Mouse (Mus musculus) midbrain, postnatal 0 days (tissue): Measurements from ENCODE around the gene Gatad2b. TPM values are rescaled to one million over a fixed set of nuclear protein-coding genes. Genes with fewer than 3 reads are reported as not detected.

Source experiments
- ATAC-seq: fragments of 200-750 bp; cut with Nextera tagmentation; 2 replicates; pipeline ENCODE4 v1.8.0; 2017; ENCODE audit warnings: moderate number of reproducible peaks, mild to moderate bottlenecking, moderate TSS enrichment, moderate library complexity; ENCODE audit not compliant: low FRiP score
- DNase-seq: peaks from one replicate; pipeline ENCODE4 v3.0.0-alpha.2; 2015; ENCODE audit warnings: low spot score
- H3K27ac ChIP-seq: fragments of 300-500 bp; sonication (generic); 2 replicates; pipeline ENCODE4 v1.5.1; 2014; ENCODE audit warnings: low read depth, mild to moderate bottlenecking, low read length, mixed read lengths
- H3K27me3 ChIP-seq: fragments of 300-500 bp; sonication (generic); 2 replicates; pipeline ENCODE4 v1.6.1; 2014; ENCODE audit warnings: low read length, control low read depth, mixed read lengths; ENCODE audit not compliant: insufficient read depth
- H3K36me3 ChIP-seq: fragments of 300-500 bp; sonication (generic); 2 replicates; pipeline ENCODE4 v1.6.1; 2014; ENCODE audit warnings: low read length, control low read depth, mixed read lengths; ENCODE audit not compliant: insufficient read depth
- H3K4me1 ChIP-seq: fragments of 300-500 bp; sonication (generic); 2 replicates; pipeline ENCODE4 v1.6.1; 2014; ENCODE audit warnings: mild to moderate bottlenecking, control low read depth, antibody characterized with exemption, low read length, mixed read lengths; ENCODE audit not compliant: insufficient read depth
- H3K4me2 ChIP-seq: fragments of 300-500 bp; sonication (generic); 2 replicates; pipeline ENCODE4 v1.6.1; 2014; ENCODE audit warnings: low read depth, mild to moderate bottlenecking, low read length, mixed read lengths; ENCODE audit not compliant: poor library complexity, severe bottlenecking
- H3K4me3 ChIP-seq: fragments of 300-500 bp; sonication (generic); 2 replicates; pipeline ENCODE4 v1.5.1; 2014; ENCODE audit warnings: low read depth, mild to moderate bottlenecking, low read length, moderate library complexity
- H3K9ac ChIP-seq: fragments of 300-500 bp; sonication (generic); replicated peaks from 2 replicates; pipeline ENCODE4 v1.6.1; 2014; ENCODE audit warnings: mild to moderate bottlenecking, low read length, moderate library complexity, mixed read lengths; ENCODE audit not compliant: poor library complexity, severe bottlenecking
- H3K9me3 ChIP-seq: fragments of 300-500 bp; sonication (generic); 2 replicates; pipeline ENCODE4 v1.6.1; 2016; ENCODE audit warnings: low read length, control low read depth
- CTCF ChIP-seq: IDR thresholded peaks from 2 replicates; pipeline ENCODE4 v1.5.1; 2016; ENCODE audit warnings: antibody characterized with exemption, mild to moderate bottlenecking
- WGBS: fragments of 180-500 bp; shearing (Covaris S2); extraction: QIAGEN DNeasy Blood & Tissue Kit; methylation state at CpG from one replicate; pipeline ENCODE4 v1.1.7; 2014; 5-methylcytosine and 5-hydroxymethylcytosine counted together
- polyA plus RNA-seq: library from polyadenylated mRNA; unstranded; fragments of >200 nt; fragmentation: Nextera tagmentation; extraction: Ambion mirVana; gene quantifications from 2 replicates; pipeline ENCODE4 v1.2.1, GENCODE M21; 2015
- total RNA-seq: library from RNA; depleted of rRNA; stranded (reverse); fragments of >200 nt; gene quantifications from 2 replicates; pipeline ENCODE4 v1.2.3, GENCODE M21; 2014

Gene Gatad2b
- total and polyA plus RNA-seq, 2 experiments from 2014 or later, result 12.9 to 27.3 TPM

DNA sequence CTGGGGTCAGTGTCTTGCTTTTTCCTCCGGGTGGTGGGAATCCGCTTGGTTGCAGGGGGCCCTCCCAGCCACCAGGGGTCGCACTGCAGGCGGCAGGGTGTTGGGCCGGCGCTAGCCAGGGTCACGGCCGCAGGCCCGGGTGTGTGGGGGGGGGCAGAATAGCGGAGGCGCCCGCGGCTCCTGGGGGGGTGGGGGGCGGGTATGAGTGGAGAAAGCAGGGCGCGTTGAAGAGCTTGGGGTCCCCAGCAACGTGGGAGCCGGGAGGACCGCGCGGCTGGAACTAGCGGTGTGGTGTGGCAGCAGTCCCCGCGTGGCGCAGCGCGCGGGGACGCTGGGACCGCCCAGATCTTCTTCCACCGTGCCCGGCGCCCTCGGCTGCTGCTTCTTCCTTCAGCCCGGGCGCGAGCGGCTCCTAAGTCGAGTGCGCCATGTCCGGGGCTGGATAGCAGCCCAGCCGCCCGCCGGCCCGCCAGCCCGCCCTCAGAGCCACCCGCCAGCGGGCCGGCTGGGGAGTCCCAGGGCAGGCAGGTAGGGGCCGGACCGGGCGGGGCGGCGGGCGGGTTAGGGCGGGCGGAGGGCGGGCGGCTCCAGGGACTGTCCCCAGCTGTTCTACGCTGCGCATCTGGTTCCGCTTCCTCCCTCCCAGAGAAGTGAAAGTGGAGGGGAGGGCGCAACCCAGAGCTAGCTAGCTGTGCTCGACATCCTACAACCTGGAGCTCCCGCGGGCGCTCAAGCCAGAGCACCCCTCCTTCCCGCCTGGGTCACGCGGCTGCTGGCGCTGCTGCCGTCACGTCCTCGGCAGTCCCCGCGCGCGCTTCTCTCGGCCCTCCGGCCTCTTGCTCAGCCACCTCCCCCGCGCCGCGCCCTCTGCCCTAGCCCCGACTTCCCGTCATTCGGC lies 27.7 kb upstream of the Gatad2b start, which contains the start of gene Dennd4b:
Gene Dennd4b (plus strand): TSS at position 152 of the 898 bp plus-strand sequence.
- H3K4me1 ChIP-seq, result peaks cover 11% of the 10 kb centered on the region
- TF ChIP-seq CTCF, result peak; percentile 91

DNA sequence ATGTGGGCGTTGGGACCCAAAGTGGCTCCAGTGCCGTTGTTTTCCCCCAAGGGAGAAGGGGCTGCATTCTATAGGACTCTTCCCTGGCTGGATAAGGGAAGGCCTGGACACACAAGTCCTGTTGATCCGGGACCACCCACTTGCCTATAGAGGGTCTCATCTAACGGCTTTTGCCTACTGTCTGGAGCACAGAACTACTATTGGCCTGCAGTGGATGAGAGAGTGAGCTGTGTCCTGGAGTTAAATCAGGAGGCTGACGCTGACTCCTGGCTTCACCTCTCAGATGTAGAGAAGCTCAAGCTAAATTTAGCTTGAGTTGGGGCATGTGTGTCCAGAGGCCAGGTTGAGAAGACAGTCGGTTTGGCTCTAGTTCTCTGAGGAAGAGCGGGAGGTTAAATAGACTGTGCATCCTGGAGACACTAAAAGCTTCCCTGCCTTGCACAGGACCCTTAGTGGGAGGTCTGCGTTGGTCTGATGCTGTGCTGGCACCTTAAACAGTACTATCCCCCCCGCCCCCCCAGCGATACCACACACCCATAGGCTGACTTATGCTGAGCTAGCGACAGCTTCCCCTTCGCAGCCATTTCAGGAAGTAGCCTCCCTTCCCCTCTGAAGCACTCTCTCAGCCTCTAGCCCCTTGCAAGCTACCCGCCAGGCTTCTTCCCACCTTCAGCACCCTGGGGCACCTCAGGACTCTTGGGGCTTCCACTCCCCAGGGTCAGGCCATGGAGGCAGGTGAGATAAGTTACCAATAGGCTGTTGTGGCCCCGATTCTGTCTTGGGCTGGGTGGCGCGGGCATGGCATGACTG lies 26.8 kb upstream of the Gatad2b start:
- peak; percentile 37 for DNase-seq

More for the DNA sequence above, 27.7 kb upstream of the Gatad2b start, which contains the start of gene Dennd4b:
- Histone ChIP-seq H3K9me3 (no peaks in the 10 kb centered on the region), H3K27ac (peak within 1 kb of the TSS; percentile 97), H3K9ac (peak within 1 kb of the TSS; percentile 91), H3K4me2 (peak within 1 kb of the TSS; percentile 89), H3K27me3 (no peaks in the 10 kb centered on the region), H3K36me3 (peaks cover 45% of the 10 kb centered on the region), H3K4me3 (peak within 1 kb of the TSS; percentile 93)
- under 1% methylated on average over 59 of the region's 87 CpGs for whole genome bisulfite sequencing
- peak; percentile 81 for DNase-seq
- ATAC-seq, result peak; percentile 86

DNA sequence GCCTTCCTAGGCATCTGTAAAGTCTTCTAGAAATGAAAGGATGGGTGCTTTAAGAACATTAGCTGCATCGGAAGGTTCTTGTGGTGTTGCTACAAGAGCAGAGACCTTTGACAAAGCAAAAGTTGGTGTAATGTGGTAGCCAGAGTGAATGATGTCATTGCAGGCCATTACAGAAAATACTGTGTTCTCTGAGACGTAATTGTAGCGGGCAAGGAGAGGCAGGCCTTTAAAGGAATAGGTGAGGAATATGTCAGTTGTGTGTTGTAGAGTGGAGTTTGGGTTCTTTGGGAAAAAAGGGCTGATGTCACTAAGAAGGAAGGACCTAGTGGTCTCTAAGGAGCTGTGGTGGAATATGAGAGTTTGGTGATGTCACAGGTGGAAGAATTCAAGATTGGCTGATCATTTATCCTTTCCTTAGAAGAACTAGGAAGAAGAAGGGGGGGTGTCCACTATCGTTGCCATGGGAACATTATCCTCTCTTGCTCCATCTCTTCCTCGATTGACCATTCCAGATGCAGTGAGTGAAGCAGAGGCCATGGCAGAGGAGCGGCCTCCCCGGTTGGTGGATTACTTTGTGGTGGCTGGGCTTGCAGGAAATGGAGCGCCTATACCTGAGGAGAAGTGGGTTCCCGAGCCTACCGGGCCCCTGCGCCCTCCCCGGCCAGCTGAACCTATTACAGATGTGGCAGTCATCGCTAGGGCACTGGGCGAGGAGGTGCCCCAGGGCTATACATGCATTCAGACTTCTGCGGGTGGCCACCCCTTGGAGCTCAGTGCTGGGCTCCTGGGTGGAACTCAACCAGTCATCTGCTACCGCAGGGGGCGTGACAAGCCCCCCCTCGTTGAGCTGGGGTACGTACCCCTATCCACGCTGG lies 25.8 kb upstream of the Gatad2b start:
- DNase-seq, result no peak
- no peak for ATAC-seq
- Histone ChIP-seq H3K4me1 (peaks cover 11% of the 10 kb centered on the region), H3K9me3 (no peaks in the 10 kb centered on the region), H3K27ac (no peak overlapping the region), H3K4me2 (peak overlapping the region; percentile 89; the same call in 1 of the 2 replicates), H3K36me3 (peaks cover 43% of the 10 kb centered on the region), H3K4me3 (no peak overlapping the region), H3K9ac (no peak overlapping the region), H3K27me3 (no peaks in the 10 kb centered on the region)
- no peak for TF ChIP-seq CTCF
- WGBS, result 87% methylated on average over 20 of the region's 20 CpGs

More for the DNA sequence above, 26.8 kb upstream of the Gatad2b start:
- peak overlapping the region; percentile 97 for H3K27ac ChIP-seq
- H3K27me3 ChIP-seq, result no peaks in the 10 kb centered on the region
- no peak for TF ChIP-seq CTCF
- 24% methylated on average over 16 of the region's 16 CpGs for WGBS
- peak overlapping the region; percentile 93 for H3K4me3 ChIP-seq
- H3K36me3 ChIP-seq, result peaks cover 45% of the 10 kb centered on the region
- peak; percentile 52 for ATAC-seq
- H3K4me1 ChIP-seq, result peaks cover 11% of the 10 kb centered on the region
- H3K9ac ChIP-seq, result peak overlapping the region; percentile 91
- H3K4me2 ChIP-seq, result peak overlapping the region; percentile 89
- H3K9me3 ChIP-seq, result no peaks in the 10 kb centered on the region

DNA sequence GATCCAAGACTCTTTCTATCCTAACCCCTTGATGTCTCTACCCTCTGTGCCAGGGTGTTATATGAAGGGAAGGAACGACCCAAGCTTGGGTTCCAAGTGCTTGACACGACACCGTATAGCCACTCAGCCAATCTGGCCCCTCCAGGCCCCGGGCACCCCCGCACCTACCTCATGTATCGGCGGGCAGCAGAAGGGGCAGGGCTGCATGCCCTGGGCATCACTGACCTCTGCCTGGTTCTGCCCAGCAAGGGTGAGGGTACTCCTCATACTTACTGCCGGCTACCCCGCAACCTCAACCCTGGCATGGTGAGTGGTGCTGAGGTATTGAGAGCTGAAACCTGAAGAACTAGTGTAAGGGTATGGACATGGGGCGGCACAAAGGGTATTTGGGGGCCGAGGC lies 24.8 kb upstream of the Gatad2b start:
- no peak overlapping the region for H3K4me3 ChIP-seq
- H3K27me3 ChIP-seq, result no peaks in the 10 kb centered on the region
- 96% methylated on average over 11 of the region's 11 CpGs for WGBS
- ATAC-seq (no peak), DNase-seq (no peak)
- H3K9ac ChIP-seq, result no peak overlapping the region
- no peaks in the 10 kb centered on the region for H3K9me3 ChIP-seq
- no peak for TF ChIP-seq CTCF
- no peak overlapping the region for H3K4me2 ChIP-seq
- peaks cover 11% of the 10 kb centered on the region for H3K4me1 ChIP-seq
- H3K27ac ChIP-seq, result no peak overlapping the region
- peaks cover 41% of the 10 kb centered on the region for H3K36me3 ChIP-seq

DNA sequence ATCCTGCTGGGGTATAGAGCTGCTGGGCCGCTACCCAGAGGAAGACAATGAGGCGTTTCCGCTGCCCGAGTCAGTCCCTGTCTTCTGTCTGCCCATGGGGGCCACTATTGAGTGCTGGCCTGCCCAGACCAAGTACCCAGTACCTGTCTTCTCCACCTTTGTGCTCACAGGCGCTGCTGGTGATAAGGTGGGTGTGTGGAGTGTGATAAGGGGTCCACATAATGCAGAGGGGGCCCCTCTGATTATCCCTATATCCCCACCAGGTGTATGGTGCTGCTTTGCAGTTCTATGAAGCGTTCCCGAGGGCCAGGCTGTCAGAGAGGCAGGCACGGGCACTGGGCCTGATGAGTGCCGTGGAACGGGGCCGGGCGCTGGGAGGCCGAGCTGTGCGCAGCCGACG lies 24.0 kb upstream of the Gatad2b start:
- H3K27ac ChIP-seq, result no peak overlapping the region
- no peak for DNase-seq
- no peak for ATAC-seq
- peaks cover 34% of the 10 kb centered on the region for H3K36me3 ChIP-seq
- H3K9me3 ChIP-seq, result no peaks in the 10 kb centered on the region
- no peak overlapping the region for H3K4me2 ChIP-seq
- H3K9ac ChIP-seq, result no peak overlapping the region
- H3K27me3 ChIP-seq, result no peaks in the 10 kb centered on the region
- WGBS, result 88% methylated on average over 16 of the region's 16 CpGs
- no peak overlapping the region for H3K4me3 ChIP-seq
- peaks cover 11% of the 10 kb centered on the region for H3K4me1 ChIP-seq
- TF ChIP-seq CTCF, result no peak
